Mouse (Mus musculus) kidney, embryonic 16.5 days (tissue): Measurements from ENCODE around the gene Larp1b. TPM values are rescaled to one million over a fixed set of nuclear protein-coding genes. Genes with fewer than 3 reads are reported as not detected.
"Not testable (repeated sequence)": the region's sequence is repeated elsewhere in the genome, so short reads cannot be mapped to it uniquely, and the experiment has no call there.

Experiments
- ATAC-seq: fragments of 200-750 bp; cut with Nextera tagmentation; 2 replicates; pipeline ENCODE4 v1.8.0; 2017; ENCODE audit warnings: moderate TSS enrichment; ENCODE audit not compliant: low FRiP score, low TSS enrichment
- H3K27ac ChIP-seq: fragments of 300-500 bp; sonication (generic); 2 replicates; pipeline ENCODE4 v1.5.1; 2014; ENCODE audit warnings: low read length
- H3K27me3 ChIP-seq: fragments of 300-500 bp; sonication (generic); 2 replicates; pipeline ENCODE4 v1.6.1; 2014; ENCODE audit warnings: low read length, control low read depth, mixed read lengths; ENCODE audit not compliant: insufficient read depth
- H3K36me3 ChIP-seq: fragments of 300-500 bp; sonication (generic); 2 replicates; pipeline ENCODE4 v1.6.1; 2014; ENCODE audit warnings: low read length, control low read depth, mixed read lengths; ENCODE audit not compliant: insufficient read depth
- H3K4me1 ChIP-seq: fragments of 300-500 bp; sonication (generic); 2 replicates; pipeline ENCODE4 v1.6.1; 2014; ENCODE audit warnings: low read length, control low read depth, mixed read lengths; ENCODE audit not compliant: insufficient read depth
- H3K4me2 ChIP-seq: fragments of 300-500 bp; sonication (generic); replicated peaks from 2 replicates; pipeline ENCODE4 v1.6.1; 2014; ENCODE audit warnings: low read depth, low read length
- H3K4me3 ChIP-seq: fragments of 300-500 bp; sonication (generic); 2 replicates; pipeline ENCODE4 v1.5.1; 2014; ENCODE audit warnings: mild to moderate bottlenecking, low read length
- H3K9ac ChIP-seq: fragments of 300-500 bp; sonication (generic); replicated peaks from 2 replicates; pipeline ENCODE4 v1.6.1; 2014; ENCODE audit warnings: low read length
- H3K9me3 ChIP-seq: fragments of 300-500 bp; sonication (generic); 2 replicates; pipeline ENCODE4 v1.6.1; 2016; ENCODE audit warnings: low read length, control low read depth
- WGBS: fragments of 180-500 bp; shearing (Covaris S2); extraction: QIAGEN DNeasy Blood & Tissue Kit; methylation state at CpG from one replicate; pipeline ENCODE4 v1.1.7; 2014; 5-methylcytosine and 5-hydroxymethylcytosine counted together
- polyA plus RNA-seq: library from polyadenylated mRNA; unstranded; fragments of >200 nt; fragmentation: Nextera tagmentation; extraction: Ambion mirVana; gene quantifications from 2 replicates; pipeline ENCODE4 v1.2.1, GENCODE M21; 2015

Larp1b gene
- polyA plus RNA-seq, result 10.5 and 13.4 TPM in 2 replicates

GRCm38 (mm10) chr3:40949170-40949902 lies at the start of gene Larp1b:
TSS of gene Larp1b (plus strand) at chr3:40949828.
- ATAC-seq, result peak; percentile 97
- under 1% methylated on average over 62 of the region's 66 CpGs for WGBS
- Histone ChIP-seq H3K4me1 (no peaks in the 10 kb centered on the region), H3K9ac (peak within 1 kb of the TSS; percentile 80), H3K36me3 (no peaks in the 10 kb centered on the region), H3K4me2 (peak within 1 kb of the TSS; percentile 81), H3K27ac (peak within 1 kb of the TSS; percentile 87), H3K27me3 (no peaks in the 10 kb centered on the region), H3K9me3 (no peaks in the 10 kb centered on the region), H3K4me3 (peak within 1 kb of the TSS; percentile 75)

- not testable (repeated sequence) for H3K9me3 ChIP-seq, H3K9ac ChIP-seq
- 100% methylated on average over 4 of the region's 10 CpGs for WGBS
These were observed 47.2 kb upstream of the Larp1b start, which contains the start of gene 1700034I23Rik for GRCm38 (mm10) chr3:40902443-40902842. TSS of gene 1700034I23Rik (minus strand) at chr3:40902543.

GRCm38 (mm10) chr3:40938189-40938588 lies 11.4 kb upstream of the Larp1b start:
- Histone ChIP-seq H3K4me1 (no peaks in the 10 kb centered on the region), H3K9ac (no peak overlapping the region), H3K4me2 (no peak overlapping the region), H3K9me3 (no peaks in the 10 kb centered on the region), H3K4me3 (no peak overlapping the region), H3K36me3 (peaks cover 9% of the 10 kb centered on the region), H3K27ac (no peak overlapping the region), H3K27me3 (no peaks in the 10 kb centered on the region)
- WGBS, result 84% methylated on average over 5 of the region's 5 CpGs
- ATAC-seq, result no peak

More at GRCm38 (mm10) chr3:40902443-40902842, 47.2 kb upstream of the Larp1b start, which contains the start of gene 1700034I23Rik:
- not testable (repeated sequence) for H3K27me3 ChIP-seq, ATAC-seq, H3K27ac ChIP-seq, H3K4me2 ChIP-seq, H3K36me3 ChIP-seq, H3K4me3 ChIP-seq, H3K4me1 ChIP-seq

- Histone ChIP-seq H3K27ac (no peak overlapping the region), H3K4me1 (no peaks in the 10 kb centered on the region), H3K9ac (no peak overlapping the region), H3K27me3 (no peaks in the 10 kb centered on the region), H3K9me3 (no peaks in the 10 kb centered on the region), H3K4me3 (no peak overlapping the region), H3K4me2 (no peak overlapping the region), H3K36me3 (peaks cover 5% of the 10 kb centered on the region)
- WGBS, result 93% methylated on average over 4 of the region's 4 CpGs
- ATAC-seq, result no peak
These were observed 11.0 kb upstream of the Larp1b start for GRCm38 (mm10) chr3:40938592-40938991.

- Histone ChIP-seq H3K27me3 (no peaks in the 10 kb centered on the region), H3K27ac (no peak overlapping the region), H3K4me1 (no peaks in the 10 kb centered on the region), H3K9me3 (no peaks in the 10 kb centered on the region), H3K9ac (no peak overlapping the region), H3K36me3 (peaks cover 1% of the 10 kb centered on the region), H3K4me3 (no peak overlapping the region), H3K4me2 (no peak overlapping the region)
- no peak for ATAC-seq
These were observed 10.6 kb upstream of the Larp1b start for GRCm38 (mm10) chr3:40939019-40939418.

GRCm38 (mm10) chr3:40949903-40950600 lies 424 bp downstream of the Larp1b start:
- peak overlapping the region; percentile 87 for H3K27ac ChIP-seq
- H3K9ac ChIP-seq, result peak overlapping the region; percentile 80
- no peaks in the 10 kb centered on the region for H3K4me1 ChIP-seq
- H3K9me3 ChIP-seq, result no peaks in the 10 kb centered on the region
- under 1% methylated on average over 70 of the region's 118 CpGs for WGBS
- ATAC-seq, result peak; percentile 28; the same call in 1 of the 2 replicates
- H3K27me3 ChIP-seq, result no peaks in the 10 kb centered on the region
- peak overlapping the region; percentile 75 for H3K4me3 ChIP-seq
- H3K4me2 ChIP-seq, result peak overlapping the region; percentile 81
- H3K36me3 ChIP-seq, result no peaks in the 10 kb centered on the region

GRCm38 (mm10) chr3:40950601-40951201 lies 1.1 kb downstream of the Larp1b start:
- no peaks in the 10 kb centered on the region for H3K9me3 ChIP-seq
- peak overlapping the region; percentile 87 for H3K27ac ChIP-seq
- under 1% methylated on average over 42 of the region's 43 CpGs for WGBS

GRCm38 (mm10) chr3:40951365-40951764 lies 1.7 kb downstream of the Larp1b start:
- H3K36me3 ChIP-seq, result no peaks in the 10 kb centered on the region
- no peaks in the 10 kb centered on the region for H3K4me1 ChIP-seq
- H3K4me3 ChIP-seq, result peak overlapping the region; percentile 75
- H3K9me3 ChIP-seq, result no peaks in the 10 kb centered on the region
- H3K9ac ChIP-seq, result peak overlapping the region; percentile 80
- H3K27me3 ChIP-seq, result no peaks in the 10 kb centered on the region
- 9% methylated on average over 7 of the region's 7 CpGs for WGBS
- no peak overlapping the region for H3K27ac ChIP-seq
- no peak for ATAC-seq
- H3K4me2 ChIP-seq, result peak overlapping the region; percentile 81

More at GRCm38 (mm10) chr3:40950601-40951201, 1.1 kb downstream of the Larp1b start:
- Histone ChIP-seq H3K4me1 (no peaks in the 10 kb centered on the region), H3K27me3 (no peaks in the 10 kb centered on the region), H3K4me2 (peak overlapping the region; percentile 81), H3K4me3 (peak overlapping the region; percentile 75), H3K9ac (peak overlapping the region; percentile 80), H3K36me3 (no peaks in the 10 kb centered on the region)
- ATAC-seq, result peak; percentile 20

- H3K27me3 ChIP-seq, result no peaks in the 10 kb centered on the region
- H3K4me3 ChIP-seq, result no peak overlapping the region
- H3K9me3 ChIP-seq, result no peaks in the 10 kb centered on the region
- H3K4me2 ChIP-seq, result no peak overlapping the region
- no peak for ATAC-seq
- no peaks in the 10 kb centered on the region for H3K4me1 ChIP-seq
- no peaks in the 10 kb centered on the region for H3K36me3 ChIP-seq
- no peak overlapping the region for H3K27ac ChIP-seq
- no peak overlapping the region for H3K9ac ChIP-seq
These were observed 3.0 kb downstream of the Larp1b start for GRCm38 (mm10) chr3:40952606-40953005.
